Mouse (Mus musculus): ENCODE results near the gene Arid5b.
A peak's percentile ranks its signal among the peaks of the same experiment; 100 is the strongest.
"Not testable (repeated sequence)": the region's sequence is repeated elsewhere in the genome, so short reads cannot be mapped to it uniquely, and the experiment has no call there.

Arid5b gene

GRCm38 (mm10) chr10:68104881-68105781 is 173.4 kb downstream of the Arid5b start:
- peak; percentile 37 for DNase-seq

GRCm38 (mm10) chr10:68104481-68104880 is 174.1 kb downstream of the Arid5b start:
- peak; percentile 50 for DNase-seq

GRCm38 (mm10) chr10:68103988-68104387 is 174.6 kb downstream of the Arid5b start:
- no peak for DNase-seq

GRCm38 (mm10) chr10:68103078-68103855 is 175.3 kb downstream of the Arid5b start:
- DNase-seq: no peak

- no peak for DNase-seq
Observed at GRCm38 (mm10) chr10:68102566-68102965, 176.0 kb downstream of the Arid5b start.

GRCm38 (mm10) chr10:68101251-68101650 is 177.3 kb downstream of the Arid5b start:
- DNase-seq: no peak

- no peak for DNase-seq
Observed at GRCm38 (mm10) chr10:68100506-68100905, 178.0 kb downstream of the Arid5b start.

GRCm38 (mm10) chr10:68099801-68100200 is 178.7 kb downstream of the Arid5b start:
- not testable (repeated sequence) for DNase-seq

GRCm38 (mm10) chr10:68097821-68098675 is 180.5 kb downstream of the Arid5b start:
- no peak for DNase-seq

GRCm38 (mm10) chr10:68096395-68096794 is 182.1 kb downstream of the Arid5b start:
- no peak for DNase-seq

GRCm38 (mm10) chr10:68095136-68095535 is 183.4 kb downstream of the Arid5b start:
- DNase-seq: no peak

- DNase-seq: no peak
Observed at GRCm38 (mm10) chr10:68093496-68093895, 185.0 kb downstream of the Arid5b start.

- no peak for DNase-seq
Observed at GRCm38 (mm10) chr10:68091840-68092239, 186.7 kb downstream of the Arid5b start.

GRCm38 (mm10) chr10:68091011-68091410 is 187.5 kb downstream of the Arid5b start:
- DNase-seq: no peak

GRCm38 (mm10) chr10:68090544-68090943 is 188.0 kb downstream of the Arid5b start:
- no peak for DNase-seq

GRCm38 (mm10) chr10:68090197-68090535 is 188.4 kb downstream of the Arid5b start:
- no peak for DNase-seq

- DNase-seq: peak; percentile 47
Observed at GRCm38 (mm10) chr10:68089435-68090196, 188.9 kb downstream of the Arid5b start.

- DNase-seq: no peak
Observed at GRCm38 (mm10) chr10:68087722-68088121, 190.8 kb downstream of the Arid5b start.

GRCm38 (mm10) chr10:68086973-68087372 is 191.6 kb downstream of the Arid5b start:
- no peak for DNase-seq

- no peak for DNase-seq
Observed at GRCm38 (mm10) chr10:68085574-68085973, 193.0 kb downstream of the Arid5b start.

- DNase-seq: no peak
Observed at GRCm38 (mm10) chr10:68081712-68082111, 196.8 kb downstream of the Arid5b start.
